Mouse (Mus musculus) liver, postnatal 0 days (tissue): ENCODE results near the gene Alkal2. TPM values are rescaled to one million over a fixed set of nuclear protein-coding genes. Genes with fewer than 3 reads are reported as not detected.

Experiments
- ATAC-seq: fragments of 200-750 bp; cut with Nextera tagmentation; 2 replicates; pipeline ENCODE4 v1.8.0; 2017; ENCODE audit warnings: mild to moderate bottlenecking, moderate library complexity
- DNase-seq: peaks from one replicate; pipeline ENCODE4 v3.0.0-alpha.2; 2016
- H3K27ac ChIP-seq: fragments of 300-500 bp; sonication (generic); 2 replicates; pipeline ENCODE4 v1.5.1; 2014; ENCODE audit warnings: antibody characterized with exemption, moderate library complexity, mild to moderate bottlenecking, low read depth
- H3K27me3 ChIP-seq: fragments of 300-500 bp; sonication (generic); 2 replicates; pipeline ENCODE4 v1.6.1; 2014; ENCODE audit warnings: low read length, control low read depth, mixed read lengths; ENCODE audit not compliant: insufficient read depth
- H3K36me3 ChIP-seq: fragments of 300-500 bp; sonication (generic); replicated peaks from 2 replicates; pipeline ENCODE4 v1.6.1; 2014; ENCODE audit warnings: mild to moderate bottlenecking, control low read depth, low read length, moderate library complexity, mixed read lengths; ENCODE audit not compliant: insufficient read depth
- H3K4me1 ChIP-seq: fragments of 300-500 bp; sonication (generic); 2 replicates; pipeline ENCODE4 v1.6.1; 2014; ENCODE audit warnings: antibody characterized with exemption, mild to moderate bottlenecking, control low read depth; ENCODE audit not compliant: insufficient read depth
- H3K4me2 ChIP-seq: fragments of 300-500 bp; sonication (generic); 2 replicates; pipeline ENCODE4 v1.6.1; 2014; ENCODE audit warnings: low read depth, mild to moderate bottlenecking, low read length, moderate library complexity, mixed read lengths
- H3K4me3 ChIP-seq: fragments of 300-500 bp; sonication (generic); 2 replicates; pipeline ENCODE4 v1.5.1; 2014; ENCODE audit warnings: low read depth, low read length
- H3K9ac ChIP-seq: fragments of 300-500 bp; sonication (generic); replicated peaks from 2 replicates; pipeline ENCODE4 v1.6.1; 2014; ENCODE audit warnings: mild to moderate bottlenecking, moderate library complexity
- H3K9me3 ChIP-seq: fragments of 300-500 bp; sonication (generic); 2 replicates; pipeline ENCODE4 v1.6.1; 2016; ENCODE audit warnings: mild to moderate bottlenecking, control low read depth, low read length, mixed read lengths
- CTCF ChIP-seq: sonication (generic); IDR thresholded peaks from 2 replicates; pipeline ENCODE4 v1.5.1; 2016; ENCODE audit warnings: antibody characterized with exemption, low read depth
- EP300 ChIP-seq: IDR thresholded peaks from 2 replicates; pipeline ENCODE4 v1.6.1; 2016; ENCODE audit warnings: antibody characterized with exemption, low read depth, mild to moderate bottlenecking
- WGBS: fragments of 180-500 bp; shearing (Covaris S2); extraction: QIAGEN DNeasy Blood & Tissue Kit; methylation state at CpG from one replicate; pipeline ENCODE4 v1.1.7; 2014; ENCODE audit not compliant: insufficient replicate concordance; 5-methylcytosine and 5-hydroxymethylcytosine counted together
- polyA plus RNA-seq: library from polyadenylated mRNA; unstranded; fragments of >200 nt; fragmentation: Nextera tagmentation; extraction: Ambion mirVana; gene quantifications from 2 replicates; pipeline ENCODE4 v1.2.1, GENCODE M21; 2015

The Alkal2 gene
- polyA plus RNA-seq, 1 experiment from 2014 or later = not detected

DNA sequence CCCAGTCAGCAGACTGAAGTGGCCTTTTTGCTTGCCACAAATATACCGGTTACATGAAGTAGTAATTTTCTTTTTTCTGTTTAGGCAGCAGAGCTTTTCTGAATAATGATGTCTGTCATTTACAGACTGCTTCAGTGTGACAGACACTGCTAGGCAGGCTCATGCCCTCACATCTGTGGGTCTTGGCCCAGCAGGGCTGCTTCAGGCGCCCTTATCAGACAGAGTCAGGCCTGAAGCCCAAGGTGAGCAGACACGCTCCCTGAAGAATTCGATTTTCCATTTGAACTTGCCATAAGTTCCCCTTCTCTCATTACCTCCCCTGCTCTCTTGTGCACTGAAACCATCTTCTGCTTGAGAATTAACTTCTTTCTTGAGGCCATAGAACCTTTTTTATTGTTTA, 3.9 kb downstream of the Alkal2 start:
- Histone ChIP-seq H3K4me3 (no peak overlapping the region), H3K27me3 (peaks cover 37% of the 10 kb centered on the region), H3K9me3 (no peaks in the 10 kb centered on the region), H3K4me2 (no peak overlapping the region), H3K27ac (no peak overlapping the region), H3K9ac (no peak overlapping the region), H3K4me1 (0 out of 2 replicates have a peak, but pooled peaks cover 4% of the 10 kb centered on the region), H3K36me3 (0 out of 2 replicates have a peak, but pooled peaks cover 3% of the 10 kb centered on the region)
- peak; percentile 33; the same call in 1 of the 2 replicates for ATAC-seq
- 68% methylated on average over 4 of the region's 4 CpGs for WGBS
- TF ChIP-seq EP300 = no peak
- TF ChIP-seq CTCF = no peak
- DNase-seq = no peak

GRCm38 (mm10) chr12:30890067-30890466, 5.9 kb downstream of the Alkal2 start:
- 33% methylated on average over 5 of the region's 5 CpGs for WGBS
- Histone ChIP-seq H3K9ac (no peak overlapping the region), H3K4me1 (no peaks in the 10 kb centered on the region), H3K4me3 (no peak overlapping the region), H3K36me3 (peaks cover 12% of the 10 kb centered on the region; the same call in 1 of the 2 replicates), H3K4me2 (no peak overlapping the region), H3K9me3 (no peaks in the 10 kb centered on the region), H3K27me3 (peaks cover 17% of the 10 kb centered on the region), H3K27ac (no peak overlapping the region)
- DNase-seq (peak; percentile 62), ATAC-seq (no peak)
- TF ChIP-seq EP300 = no peak
- peak; percentile 88 for TF ChIP-seq CTCF

GRCm38 (mm10) chr12:30891438-30891837, 7.3 kb downstream of the Alkal2 start:
- WGBS = 86% methylated on average over 7 of the region's 7 CpGs
- Histone ChIP-seq H3K9ac (no peak overlapping the region), H3K36me3 (peaks cover 17% of the 10 kb centered on the region; the same call in 1 of the 2 replicates), H3K9me3 (no peaks in the 10 kb centered on the region), H3K27ac (no peak overlapping the region), H3K27me3 (peaks cover 7% of the 10 kb centered on the region), H3K4me2 (no peak overlapping the region), H3K4me3 (no peak overlapping the region), H3K4me1 (no peaks in the 10 kb centered on the region)
- ATAC-seq (no peak), DNase-seq (no peak)
- TF ChIP-seq EP300 (no peak), CTCF (no peak)

DNA sequence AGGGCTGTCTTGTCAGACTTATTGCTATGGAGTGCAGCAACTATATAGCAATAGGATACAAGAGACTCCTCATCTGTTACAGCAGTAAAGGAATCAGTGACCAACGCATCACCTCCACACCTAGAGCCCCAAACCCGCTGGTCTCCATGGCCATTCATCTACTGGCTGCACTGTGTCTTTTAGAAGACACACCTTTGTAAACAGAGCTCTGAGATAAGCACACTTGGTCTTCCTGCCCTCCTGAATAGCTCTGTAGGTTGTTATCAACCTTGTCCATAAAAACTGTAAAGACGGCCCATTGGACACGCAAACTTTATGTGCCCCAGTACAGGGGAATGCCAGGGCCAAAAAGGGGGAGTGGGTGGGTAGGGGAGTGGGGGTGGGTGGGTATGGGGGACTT, 12.9 kb downstream of the Alkal2 start:
- Histone ChIP-seq H3K27ac (0 out of 2 replicates have a peak overlapping the region, but pooled peaks have one; percentile 11), H3K36me3 (peaks cover 47% of the 10 kb centered on the region), H3K4me3 (no peak overlapping the region), H3K27me3 (no peaks in the 10 kb centered on the region), H3K4me2 (no peak overlapping the region), H3K9me3 (no peaks in the 10 kb centered on the region), H3K4me1 (no peaks in the 10 kb centered on the region), H3K9ac (no peak overlapping the region)
- ATAC-seq = peak; percentile 54
- TF ChIP-seq CTCF (no peak), EP300 (peak; percentile 55; the same call in 1 of the 2 replicates)
- no peak for DNase-seq
- WGBS = 64% methylated on average over 4 of the region's 4 CpGs

DNA sequence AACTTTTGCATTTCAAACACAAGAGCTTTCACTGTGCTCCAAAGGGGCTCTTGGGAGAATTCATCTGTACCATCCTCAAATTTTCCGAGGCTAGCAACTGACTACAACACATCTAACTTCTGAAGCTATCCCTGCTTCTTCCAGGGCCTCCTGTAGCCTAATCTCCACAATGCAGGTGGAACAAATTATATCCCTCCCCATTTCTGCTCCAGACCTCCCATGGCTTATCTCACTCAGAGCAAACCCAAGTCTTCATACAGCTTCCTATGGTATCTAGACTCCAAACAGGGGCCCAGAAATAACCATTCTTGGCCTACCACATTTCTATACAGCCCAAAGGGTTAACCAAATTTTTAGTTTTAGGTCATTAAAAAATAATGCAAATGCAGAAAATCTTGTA, 24.5 kb downstream of the Alkal2 start:
- TF ChIP-seq CTCF (no peak), EP300 (peak; percentile 96)
- Histone ChIP-seq H3K36me3 (peaks cover 13% of the 10 kb centered on the region), H3K9ac (peak overlapping the region; percentile 83; the same call in 1 of the 2 replicates), H3K4me2 (peak overlapping the region; percentile 97), H3K4me3 (peak overlapping the region; percentile 81), H3K27me3 (0 out of 2 replicates have a peak, but pooled peaks cover 3% of the 10 kb centered on the region), H3K27ac (peak overlapping the region; percentile 84), H3K4me1 (peaks cover 27% of the 10 kb centered on the region), H3K9me3 (no peaks in the 10 kb centered on the region)
- DNase-seq (peak; percentile 37), ATAC-seq (peak; percentile 69)
- WGBS = 42% methylated on average over 1 of the region's 1 CpGs

DNA sequence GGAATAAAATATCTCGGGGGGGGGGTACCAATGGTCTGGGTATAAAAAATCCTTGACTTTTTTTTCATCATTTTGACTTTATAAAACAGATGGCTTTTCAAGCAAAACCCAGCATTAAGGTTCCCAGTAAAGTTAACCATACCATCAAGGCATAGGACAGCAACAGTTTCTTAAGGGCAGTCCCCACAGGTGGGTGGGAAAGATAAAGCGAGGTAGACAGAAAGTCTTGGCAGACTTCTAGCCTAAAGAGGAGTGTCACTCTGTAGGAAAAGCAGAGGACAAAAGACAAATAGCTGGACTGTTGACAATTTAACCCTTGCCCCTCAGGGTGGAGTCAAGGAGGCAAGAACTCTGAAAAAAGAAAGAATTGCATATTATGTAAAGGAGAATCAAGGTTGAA, 25.8 kb downstream of the Alkal2 start:
- Histone ChIP-seq H3K9ac (peak overlapping the region; percentile 83), H3K4me2 (peak overlapping the region; percentile 97), H3K4me1 (peaks cover 27% of the 10 kb centered on the region), H3K36me3 (peaks cover 4% of the 10 kb centered on the region), H3K27ac (peak overlapping the region; percentile 90), H3K4me3 (peak overlapping the region; percentile 81), H3K9me3 (no peaks in the 10 kb centered on the region), H3K27me3 (0 out of 2 replicates have a peak, but pooled peaks cover 3% of the 10 kb centered on the region)
- DNase-seq (peak; percentile 36), ATAC-seq (peak; percentile 59)
- 53% methylated on average over 2 of the region's 2 CpGs for WGBS
- peak; percentile 94 for TF ChIP-seq EP300
- no peak for TF ChIP-seq CTCF
